Mouse (Mus musculus) limb, embryonic 14.5 days (tissue): ENCODE results near the gene Spint4. TPM values are rescaled to one million over a fixed set of nuclear protein-coding genes. Genes with fewer than 3 reads are reported as not detected.

ENCODE experiments used
- ATAC-seq: fragments of 200-750 bp; cut with Nextera tagmentation; 2 replicates; pipeline ENCODE4 v1.8.0; 2017; ENCODE audit warnings: low read depth, moderate number of reproducible peaks, moderate TSS enrichment; ENCODE audit not compliant: low FRiP score
- DNase-seq: peaks from one replicate; pipeline ENCODE4 v3.0.0-alpha.2; 2015; ENCODE audit warnings: low spot score
- H3K27ac ChIP-seq: fragments of 300-500 bp; sonication (generic); replicated peaks from 2 replicates; pipeline ENCODE4 v1.5.1; 2014; ENCODE audit warnings: low read depth, mild to moderate bottlenecking, low read length, moderate library complexity, mixed read lengths
- H3K27me3 ChIP-seq: fragments of 300-500 bp; sonication (generic); 2 replicates; pipeline ENCODE4 v1.6.1; 2014; ENCODE audit warnings: low read length, mixed read lengths; ENCODE audit not compliant: control insufficient read depth, insufficient read depth
- H3K36me3 ChIP-seq: fragments of 300-500 bp; sonication (generic); 2 replicates; pipeline ENCODE4 v1.6.1; 2014; ENCODE audit warnings: mild to moderate bottlenecking, low read length, moderate library complexity, mixed read lengths; ENCODE audit not compliant: control insufficient read depth, insufficient read depth
- H3K4me1 ChIP-seq: fragments of 300-500 bp; sonication (generic); 2 replicates; pipeline ENCODE4 v1.6.1; 2014; ENCODE audit warnings: antibody characterized with exemption, low read length, mixed read lengths; ENCODE audit not compliant: control insufficient read depth, insufficient read depth
- H3K4me2 ChIP-seq: fragments of 300-500 bp; sonication (generic); replicated peaks from 2 replicates; pipeline ENCODE4 v1.6.1; 2014; ENCODE audit warnings: low read depth, mild to moderate bottlenecking, low read length, moderate library complexity; ENCODE audit not compliant: severe bottlenecking
- H3K4me3 ChIP-seq: fragments of 300-500 bp; sonication (generic); replicated peaks from 2 replicates; pipeline ENCODE4 v1.5.1; 2014; ENCODE audit warnings: low read length
- H3K9ac ChIP-seq: fragments of 300-500 bp; sonication (generic); 2 replicates; pipeline ENCODE4 v1.6.1; 2014; ENCODE audit warnings: mild to moderate bottlenecking, low read depth, low read length, moderate library complexity; ENCODE audit not compliant: severe bottlenecking
- H3K9me3 ChIP-seq: fragments of 300-500 bp; sonication (generic); 2 replicates; pipeline ENCODE4 v1.6.1; 2016; ENCODE audit warnings: low read length; ENCODE audit not compliant: control insufficient read depth
- POLR2A ChIP-seq: fragments of 200-500 bp; IDR thresholded peaks from 2 replicates; pipeline ENCODE4 v1.8.0; 2012; ENCODE audit warnings: inconsistent platforms, mild to moderate bottlenecking, moderate library complexity, borderline replicate concordance; ENCODE audit not compliant: insufficient read depth, insufficient read length; ENCODE audit errors: extremely low read depth
- WGBS: fragments of 180-500 bp; shearing (Covaris S2); extraction: QIAGEN DNeasy Blood & Tissue Kit; methylation state at CpG from one replicate; pipeline ENCODE4 v1.1.7; 2014; 5-methylcytosine and 5-hydroxymethylcytosine counted together
- polyA plus RNA-seq, 2 experiments: library from polyadenylated mRNA; depleted of rRNA in 1 of 2; stranded (reverse) in 1 of 2; unstranded in 1 of 2; fragments of >200 nt; fragmentation: Nextera tagmentation in 1 of 2; extraction: Ambion mirVana in 1 of 2; gene quantifications; 2 replicates each; pipeline versions ENCODE4 v1.2.1 to v1.2.3; 2012 to 2014

Gene Spint4
- polyA plus RNA-seq, 2 experiments: not detected

GRCm38 (mm10) chr2:164684807-164685206, 13.5 kb upstream of the Spint4 start, which contains the start of gene Wfdc13:
TSS of gene Wfdc13 (plus strand) at chr2:164685107.
- no peak within 1 kb of the TSS for H3K9ac ChIP-seq
- no peak within 1 kb of the TSS for H3K4me2 ChIP-seq
- 61% methylated on average over 3 of the region's 3 CpGs for WGBS
- DNase-seq (no peak), ATAC-seq (no peak)
- no peak for TF ChIP-seq POLR2A
- H3K27ac ChIP-seq: no peak within 1 kb of the TSS
- no peak within 1 kb of the TSS for H3K4me3 ChIP-seq
- H3K36me3 ChIP-seq: no peaks in the 10 kb centered on the region
- no peaks in the 10 kb centered on the region for H3K27me3 ChIP-seq
- no peaks in the 10 kb centered on the region for H3K9me3 ChIP-seq
- H3K4me1 ChIP-seq: no peaks in the 10 kb centered on the region

GRCm38 (mm10) chr2:164700959-164701358, 2.7 kb downstream of the Spint4 start:
- H3K27ac ChIP-seq: no peak overlapping the region
- no peaks in the 10 kb centered on the region for H3K9me3 ChIP-seq
- no peaks in the 10 kb centered on the region for H3K36me3 ChIP-seq
- DNase-seq (peak; percentile 19), ATAC-seq (no peak; the same call in 1 of the 2 replicates)
- H3K9ac ChIP-seq: no peak overlapping the region
- no peak overlapping the region for H3K4me3 ChIP-seq
- TF ChIP-seq POLR2A: no peak
- no peak overlapping the region for H3K4me2 ChIP-seq
- H3K27me3 ChIP-seq: no peaks in the 10 kb centered on the region
- WGBS: 68% methylated on average over 5 of the region's 5 CpGs
- H3K4me1 ChIP-seq: no peaks in the 10 kb centered on the region

GRCm38 (mm10) chr2:164701761-164702160, 3.5 kb downstream of the Spint4 start:
- Histone ChIP-seq H3K27me3 (no peaks in the 10 kb centered on the region), H3K4me2 (no peak overlapping the region), H3K9me3 (no peaks in the 10 kb centered on the region), H3K27ac (no peak overlapping the region), H3K4me1 (no peaks in the 10 kb centered on the region), H3K9ac (no peak overlapping the region), H3K36me3 (no peaks in the 10 kb centered on the region), H3K4me3 (no peak overlapping the region)
- no peak for ATAC-seq
- DNase-seq: no peak
- 90% methylated on average over 5 of the region's 5 CpGs for WGBS
- no peak for TF ChIP-seq POLR2A

DNA sequence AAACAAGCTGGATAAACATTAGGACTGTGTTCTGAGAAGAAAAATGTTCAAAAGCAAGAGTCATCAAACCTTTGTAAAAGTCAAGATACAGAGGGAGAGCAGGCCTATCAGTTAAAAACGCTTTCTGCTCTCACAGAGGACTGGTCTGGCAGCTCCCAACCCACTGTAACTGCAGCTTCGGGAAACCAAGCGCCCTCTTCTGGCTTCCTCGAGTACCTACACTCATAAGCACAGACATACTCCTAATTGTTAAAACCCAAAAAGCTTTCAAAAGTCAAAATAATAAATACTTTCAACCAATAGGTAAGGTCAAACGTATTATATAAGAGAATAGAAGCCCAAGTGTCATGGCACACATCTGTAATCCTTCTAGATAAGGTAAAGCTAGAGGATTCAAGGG, 5.9 kb downstream of the Spint4 start:
- DNase-seq: no peak
- H3K4me2 ChIP-seq: no peak overlapping the region
- H3K4me1 ChIP-seq: no peaks in the 10 kb centered on the region
- no peak for TF ChIP-seq POLR2A
- H3K27ac ChIP-seq: no peak overlapping the region
- no peak for ATAC-seq
- H3K9me3 ChIP-seq: no peaks in the 10 kb centered on the region
- H3K27me3 ChIP-seq: no peaks in the 10 kb centered on the region
- no peaks in the 10 kb centered on the region for H3K36me3 ChIP-seq
- no peak overlapping the region for H3K4me3 ChIP-seq
- 78% methylated on average over 5 of the region's 5 CpGs for WGBS
- H3K9ac ChIP-seq: no peak overlapping the region

- 82% methylated on average over 6 of the region's 6 CpGs for WGBS
- Histone ChIP-seq H3K9me3 (no peaks in the 10 kb centered on the region), H3K27me3 (no peaks in the 10 kb centered on the region), H3K27ac (no peak overlapping the region), H3K9ac (no peak overlapping the region), H3K4me1 (no peaks in the 10 kb centered on the region), H3K36me3 (no peaks in the 10 kb centered on the region), H3K4me3 (no peak overlapping the region), H3K4me2 (no peak overlapping the region)
- DNase-seq (no peak), ATAC-seq (no peak)
- no peak for TF ChIP-seq POLR2A
Observed at GRCm38 (mm10) chr2:164705328-164705727, 7.0 kb downstream of the Spint4 start.

- no peak for TF ChIP-seq POLR2A
- no peak for ATAC-seq
- no peaks in the 10 kb centered on the region for H3K36me3 ChIP-seq
Observed at GRCm38 (mm10) chr2:164705991-164706390, 7.7 kb downstream of the Spint4 start.

More at GRCm38 (mm10) chr2:164705991-164706390, 7.7 kb downstream of the Spint4 start:
- no peak overlapping the region for H3K9ac ChIP-seq
- no peak overlapping the region for H3K4me2 ChIP-seq
- no peak overlapping the region for H3K4me3 ChIP-seq
- no peaks in the 10 kb centered on the region for H3K4me1 ChIP-seq
- DNase-seq: no peak
- H3K27me3 ChIP-seq: no peaks in the 10 kb centered on the region
- no peak overlapping the region for H3K27ac ChIP-seq
- H3K9me3 ChIP-seq: no peaks in the 10 kb centered on the region
- WGBS: 88% methylated on average over 14 of the region's 14 CpGs
